Mouse (Mus musculus) gastrocnemius, adult 2 months (tissue): ENCODE measurements at regions not wholly inside any gene's neighbourhood (a gene's known extent, or its start where the extent isn't known, plus 50 kb on each side); places are given as distances from the start of the nearest gene placed in this dataset.

ENCODE experiments used
- DNase-seq: peaks from one replicate; pipeline ENCODE4 v3.0.0; 2022
- H3K27ac ChIP-seq: fragments of 200-600 bp; 2 replicates; pipeline ENCODE4 v1.8.1; 2022; ENCODE audit warnings: mild to moderate bottlenecking
- H3K4me3 ChIP-seq: fragments of 200-600 bp; 2 replicates; pipeline ENCODE4 v1.8.1; 2022; ENCODE audit warnings: mild to moderate bottlenecking, moderate library complexity
- CTCF ChIP-seq: fragments of 200-600 bp; IDR thresholded peaks from 2 replicates; pipeline ENCODE4 v1.8.1; 2022; ENCODE audit warnings: antibody characterized with exemption, mild to moderate bottlenecking, moderate library complexity
- intact Hi-C: fragments of 180-260 bp; cut with DNase I; formaldehyde crosslinking; loops from one replicate; pipeline ENCODE4 v1.15.1; 2025

DNA sequence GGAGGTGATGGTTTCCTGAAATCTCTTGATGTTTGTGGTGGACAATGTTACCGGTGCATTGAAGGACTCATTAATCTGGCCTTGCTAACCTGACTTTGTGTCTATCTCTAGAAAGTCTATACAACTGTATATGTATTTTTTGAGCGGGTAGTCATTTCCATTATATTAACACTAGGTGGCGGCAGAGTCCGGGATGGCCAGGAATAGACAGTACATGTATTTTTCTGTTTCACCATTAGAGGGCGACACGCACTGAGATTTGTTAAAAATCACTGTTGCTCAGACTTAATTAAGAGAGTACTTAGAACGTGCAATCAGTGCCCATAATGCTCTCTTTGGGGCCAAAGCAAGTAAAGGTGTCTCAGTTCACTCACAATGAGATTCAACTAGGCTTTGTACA, 146.1 kb upstream of the Il1rapl2 start:
- Histone ChIP-seq H3K27ac (no peak overlapping the region), H3K4me3 (no peak overlapping the region)
- intact Hi-C loops, result no loop called here
- DNase-seq, result no peak
- peak; percentile 30 for TF ChIP-seq CTCF
